Mouse (Mus musculus): ENCODE results near the gene Zmym4. TPM values are rescaled to one million over a fixed set of nuclear protein-coding genes. Genes with fewer than 3 reads are reported as not detected.
"Not testable (repeated sequence)": the region's sequence is repeated elsewhere in the genome, so short reads cannot be mapped to it uniquely, and the experiment has no call there.

Zmym4 gene
- total and polyA plus RNA-seq, 3 experiments = 3.5 to 22.6 (median 20.2) TPM

GRCm38 (mm10) chr4:127000601-127001105, 32.7 kb upstream of the Zmym4 start:
- H3K27me3 ChIP-seq (ENCODE audit: control insufficient read depth, insufficient read depth, low read length) = no peaks in the 10 kb centered on the region
- H3K4me3 ChIP-seq = no peak overlapping the region
- no peaks in the 10 kb centered on the region for H3K79me2 ChIP-seq (replicated peaks; ENCODE audit: control insufficient read depth, insufficient read depth, low read length)
- intact Hi-C loops (cut with DNase I) = no loop called here
- H3K4me1 ChIP-seq (ENCODE audit: control insufficient read depth, insufficient read depth, low read length) = no peaks in the 10 kb centered on the region
- H3K9ac ChIP-seq (ENCODE audit: low read depth, low read length) = no peak overlapping the region
- 47% methylated on average over 8 of the region's 8 CpGs for WGBS
- TF ChIP-seq CTCF (IDR thresholded peaks at IDR 0.05) (no peak), POLR2A (IDR thresholded peaks at IDR 0.05; ENCODE audit: insufficient read depth, low read depth, low read length) (no peak), EP300 (IDR thresholded peaks at IDR 0.05; ENCODE audit: insufficient read depth, low read depth, low read length) (no peak)
- H3K36me3 ChIP-seq (ENCODE audit: control insufficient read depth, insufficient read depth, low read length) = no peaks in the 10 kb centered on the region
- H3K27ac ChIP-seq = no peak overlapping the region
- no peak for DNase-seq

DNA sequence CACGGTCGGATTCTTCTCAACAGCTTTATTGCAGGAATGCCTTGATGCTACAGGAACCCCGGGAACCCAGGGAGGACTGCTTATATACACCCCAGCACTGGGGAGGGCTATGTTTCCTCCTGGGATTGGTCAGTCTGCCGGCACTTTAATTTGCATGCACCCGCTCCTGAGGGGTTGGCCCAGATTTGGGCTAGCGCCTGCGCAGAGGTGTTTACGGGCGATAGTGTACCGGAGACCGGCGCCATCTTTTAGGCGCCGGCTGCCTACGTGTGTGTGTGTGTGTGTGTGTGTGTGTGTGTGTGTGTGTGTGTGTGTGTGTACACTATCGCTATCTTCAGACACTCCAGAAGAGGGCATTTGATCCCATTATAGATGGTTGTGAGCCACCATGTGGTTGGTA, 31.4 kb upstream of the Zmym4 start:
- 95% methylated on average over 16 of the region's 16 CpGs for WGBS
- H3K4me1 ChIP-seq (ENCODE audit: control insufficient read depth, insufficient read depth, low read length); H3K4me3 ChIP-seq; DNase-seq; H3K27ac ChIP-seq; H3K36me3 ChIP-seq (ENCODE audit: control insufficient read depth, insufficient read depth, low read length); intact Hi-C loops (cut with DNase I); H3K9ac ChIP-seq (ENCODE audit: low read depth, low read length); H3K27me3 ChIP-seq (ENCODE audit: control insufficient read depth, insufficient read depth, low read length); H3K79me2 ChIP-seq (replicated peaks; ENCODE audit: control insufficient read depth, insufficient read depth, low read length): not testable (repeated sequence)

DNA sequence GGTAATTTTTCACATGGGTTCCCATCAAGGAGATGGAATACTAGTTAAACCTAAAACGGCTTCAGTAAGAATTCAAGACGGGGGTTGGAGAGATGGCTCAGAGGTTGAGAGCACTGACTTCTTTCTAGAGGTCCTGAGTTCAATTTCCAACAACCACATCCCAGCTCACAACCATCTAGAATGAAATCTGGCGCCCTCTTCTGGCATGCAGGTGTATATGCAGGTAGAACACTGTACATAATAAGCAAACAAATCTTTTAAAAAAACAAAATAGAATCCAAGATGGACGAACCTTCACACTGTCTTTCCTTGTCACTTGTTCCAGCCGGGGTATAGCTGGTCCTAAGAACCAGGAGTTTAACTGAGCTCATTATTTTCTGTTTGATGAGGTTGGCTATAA, 24.4 kb upstream of the Zmym4 start:
- Histone ChIP-seq H3K4me3 (no peak overlapping the region), H3K27me3 (ENCODE audit: control insufficient read depth, insufficient read depth, low read length) (no peaks in the 10 kb centered on the region), H3K36me3 (ENCODE audit: control insufficient read depth, insufficient read depth, low read length) (no peaks in the 10 kb centered on the region), H3K4me1 (ENCODE audit: control insufficient read depth, insufficient read depth, low read length) (no peaks in the 10 kb centered on the region), H3K9ac (ENCODE audit: low read depth, low read length) (no peak overlapping the region), H3K79me2 (replicated peaks; ENCODE audit: control insufficient read depth, insufficient read depth, low read length) (no peaks in the 10 kb centered on the region), H3K27ac (no peak overlapping the region)
- intact Hi-C loops (cut with DNase I) = no loop called here
- peak; percentile 60 for TF ChIP-seq CTCF (IDR thresholded peaks at IDR 0.05)
- TF ChIP-seq EP300 (IDR thresholded peaks at IDR 0.05; ENCODE audit: insufficient read depth, low read depth, low read length) = no peak
- no peak for TF ChIP-seq POLR2A (IDR thresholded peaks at IDR 0.05; ENCODE audit: insufficient read depth, low read depth, low read length)
- DNase-seq = no peak
- WGBS = 66% methylated on average over 5 of the region's 5 CpGs

DNA sequence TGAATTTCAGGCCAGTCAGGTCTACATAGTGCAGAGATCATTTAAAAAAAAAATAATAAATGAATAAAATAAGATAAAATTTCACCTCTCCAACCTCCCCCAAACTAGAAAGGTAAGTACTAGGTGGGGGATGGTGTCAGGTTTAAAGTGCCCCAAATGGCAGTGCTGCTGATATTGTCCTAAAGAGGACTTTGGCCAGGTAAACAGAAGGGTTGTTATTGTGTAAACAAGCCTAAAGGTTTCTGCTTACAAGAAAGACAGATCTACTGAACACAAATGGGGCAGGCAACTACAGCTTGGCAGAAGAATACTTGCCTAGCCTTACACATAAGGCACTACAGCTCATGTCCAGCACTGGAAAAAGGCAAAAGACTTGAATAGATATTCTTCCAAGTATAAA, 22.6 kb upstream of the Zmym4 start:
- Histone ChIP-seq H3K79me2 (replicated peaks; ENCODE audit: control insufficient read depth, insufficient read depth, low read length) (no peaks in the 10 kb centered on the region), H3K4me1 (ENCODE audit: control insufficient read depth, insufficient read depth, low read length) (no peaks in the 10 kb centered on the region), H3K27ac (no peak overlapping the region), H3K4me3 (no peak overlapping the region), H3K27me3 (ENCODE audit: control insufficient read depth, insufficient read depth, low read length) (no peaks in the 10 kb centered on the region), H3K9ac (ENCODE audit: low read depth, low read length) (no peak overlapping the region), H3K36me3 (ENCODE audit: control insufficient read depth, insufficient read depth, low read length) (no peaks in the 10 kb centered on the region)
- DNase-seq = no peak
- intact Hi-C loops (cut with DNase I) = no loop called here
- no peak for TF ChIP-seq EP300 (IDR thresholded peaks at IDR 0.05; ENCODE audit: insufficient read depth, low read depth, low read length)
- TF ChIP-seq CTCF (IDR thresholded peaks at IDR 0.05) = no peak
- no peak for TF ChIP-seq POLR2A (IDR thresholded peaks at IDR 0.05; ENCODE audit: insufficient read depth, low read depth, low read length)

DNA sequence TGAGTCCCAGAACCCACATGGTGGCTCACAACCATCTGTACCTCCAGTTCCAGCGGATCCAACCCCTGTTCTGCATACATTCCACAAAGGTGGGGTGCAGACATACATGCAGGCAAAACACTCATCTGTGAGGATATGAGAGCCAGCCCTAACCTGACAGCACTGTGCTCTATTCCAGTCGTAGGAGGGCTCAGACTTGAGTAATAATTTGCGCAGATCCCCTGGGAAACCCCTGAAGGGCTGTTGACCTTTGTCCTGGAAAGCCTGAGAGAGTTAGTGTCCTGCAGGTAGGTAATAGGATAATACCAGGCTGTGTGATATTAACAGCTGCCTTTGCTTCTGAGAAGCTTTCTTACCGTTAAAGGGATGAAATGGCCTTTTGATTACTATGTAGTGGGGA, 20.6 kb upstream of the Zmym4 start:
- intact Hi-C loops (cut with DNase I) = no loop called here
- Histone ChIP-seq H3K27ac (no peak overlapping the region), H3K79me2 (replicated peaks; ENCODE audit: control insufficient read depth, insufficient read depth, low read length) (no peaks in the 10 kb centered on the region), H3K36me3 (ENCODE audit: control insufficient read depth, insufficient read depth, low read length) (no peaks in the 10 kb centered on the region), H3K4me3 (no peak overlapping the region), H3K9ac (ENCODE audit: low read depth, low read length) (no peak overlapping the region), H3K27me3 (ENCODE audit: control insufficient read depth, insufficient read depth, low read length) (no peaks in the 10 kb centered on the region), H3K4me1 (ENCODE audit: control insufficient read depth, insufficient read depth, low read length) (no peaks in the 10 kb centered on the region)
- no peak for DNase-seq
- WGBS = 79% methylated on average over 4 of the region's 4 CpGs
- TF ChIP-seq CTCF (IDR thresholded peaks at IDR 0.05) (no peak), EP300 (IDR thresholded peaks at IDR 0.05; ENCODE audit: insufficient read depth, low read depth, low read length) (no peak), POLR2A (IDR thresholded peaks at IDR 0.05; ENCODE audit: insufficient read depth, low read depth, low read length) (no peak)

- 78% methylated on average over 5 of the region's 5 CpGs for WGBS
- DNase-seq = no peak
- no peak overlapping the region for H3K4me3 ChIP-seq
- no peak overlapping the region for H3K27ac ChIP-seq
- H3K27me3 ChIP-seq (ENCODE audit: control insufficient read depth, insufficient read depth, low read length) = no peaks in the 10 kb centered on the region
- no peaks in the 10 kb centered on the region for H3K36me3 ChIP-seq (ENCODE audit: control insufficient read depth, insufficient read depth, low read length)
- intact Hi-C loops (cut with DNase I) = no loop called here
- TF ChIP-seq POLR2A (IDR thresholded peaks at IDR 0.05; ENCODE audit: insufficient read depth, low read depth, low read length) (no peak), CTCF (IDR thresholded peaks at IDR 0.05) (peak; percentile 36)
- no peak overlapping the region for H3K9ac ChIP-seq (ENCODE audit: low read depth, low read length)
- H3K4me1 ChIP-seq (ENCODE audit: control insufficient read depth, insufficient read depth, low read length) = no peaks in the 10 kb centered on the region
- no peaks in the 10 kb centered on the region for H3K79me2 ChIP-seq (replicated peaks; ENCODE audit: control insufficient read depth, insufficient read depth, low read length)
Observed at GRCm38 (mm10) chr4:126986768-126987167, 18.8 kb upstream of the Zmym4 start.

DNA sequence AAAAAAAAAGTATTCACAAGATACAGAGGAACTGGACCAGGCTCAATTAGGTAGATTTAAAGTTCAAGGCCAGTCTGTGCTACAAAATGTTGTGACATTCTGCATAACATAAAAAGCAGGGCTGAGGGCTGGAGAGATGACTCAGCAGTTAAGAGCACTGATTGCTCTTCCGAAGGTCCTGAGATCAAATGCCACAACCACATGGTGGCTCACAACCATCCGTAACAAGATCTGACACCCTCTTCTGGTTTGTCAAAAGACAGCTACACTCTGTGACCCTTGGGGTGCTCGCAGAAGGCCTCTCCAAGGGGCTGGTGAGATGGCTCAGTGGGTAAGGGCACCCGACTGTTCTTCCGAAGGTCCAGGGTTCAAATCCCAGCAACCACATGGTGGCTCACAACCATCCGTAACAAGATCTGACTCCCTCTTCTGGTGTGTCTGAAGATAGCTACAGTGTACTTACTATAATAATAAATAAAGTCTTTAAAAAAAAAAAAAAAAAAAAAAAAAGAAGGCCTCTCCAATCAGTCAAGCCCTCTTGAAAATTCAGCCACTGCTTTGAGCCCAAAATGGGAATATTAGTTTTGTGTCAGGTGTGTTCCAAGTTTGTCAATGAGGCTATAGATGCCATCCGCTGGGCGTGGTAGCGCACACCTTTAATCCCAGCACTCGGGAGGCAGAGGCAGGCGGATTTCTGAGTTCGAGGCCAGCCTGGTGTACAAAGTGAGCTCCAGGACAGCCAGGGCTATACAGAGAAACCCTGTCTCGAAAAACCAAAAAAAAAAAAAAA, 16.0 kb upstream of the Zmym4 start:
- H3K4me3 ChIP-seq; intact Hi-C loops (cut with DNase I); H3K36me3 ChIP-seq (ENCODE audit: control insufficient read depth, insufficient read depth, low read length); DNase-seq; H3K27ac ChIP-seq; H3K4me1 ChIP-seq (ENCODE audit: control insufficient read depth, insufficient read depth, low read length); H3K9ac ChIP-seq (ENCODE audit: low read depth, low read length); H3K27me3 ChIP-seq (ENCODE audit: control insufficient read depth, insufficient read depth, low read length); H3K79me2 ChIP-seq (replicated peaks; ENCODE audit: control insufficient read depth, insufficient read depth, low read length): not testable (repeated sequence)
- WGBS = 87% methylated on average over 12 of the region's 13 CpGs

Data from heart, adult 2 months (tissue).